In the genomic region with DNA sequence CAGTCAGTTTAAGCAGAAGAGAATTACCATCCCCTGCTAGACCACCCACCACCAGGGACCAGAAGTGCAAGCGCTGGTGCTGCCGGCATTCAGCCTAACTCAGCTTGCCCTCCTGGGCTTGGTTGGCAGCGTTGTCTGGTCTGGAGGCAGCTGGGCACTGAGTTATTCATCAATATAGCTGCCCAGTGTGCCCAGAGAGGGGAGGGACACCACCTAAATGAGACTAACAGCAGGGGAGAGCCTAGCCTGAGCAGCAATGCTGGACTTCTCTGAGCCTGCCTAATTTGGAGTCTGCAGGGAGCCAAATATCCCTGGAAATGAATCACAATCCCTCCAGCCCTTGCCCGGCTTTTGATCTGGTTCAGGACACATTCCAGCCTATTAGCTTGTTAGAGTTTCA, we compare ENCODE assay signal across 17 mouse cellular contexts. TPM values are rescaled to one million over a fixed set of nuclear protein-coding genes. Genes with fewer than 3 reads are reported as not detected.
DNase-seq lines count a peak whose midpoint lies in the region; ATAC-seq lines count a peak whose summit lies in the region.
"Had no signal": no experiment of that assay in that cellular context is flagged by ENCODE, and none has a peak within 500 bp of the region (broad histone marks: within the 10 kb centered on the region; RNA-seq: fewer than 3 reads in every experiment).

No protein-coding gene starts in this region.

- 0 out of 2 replicates have a peak, but pooled peaks cover 4% of the 10 kb centered on the region for H3K4me1 ChIP-seq in hindbrain, embryonic 14.5 days (replicated peaks; ENCODE audit: control insufficient read depth, insufficient read depth, low read length)
- peaks cover 9% of the 10 kb centered on the region; the same call in 1 of the 2 replicates for H3K4me1 ChIP-seq in hindbrain, embryonic 10.5 days (replicated peaks)
- no peaks in the 10 kb centered on the region for H3K4me1 ChIP-seq in midbrain, embryonic 14.5 days (ENCODE audit: control insufficient read depth, insufficient read depth, low read length)
- H3K4me1 ChIP-seq: stomach, embryonic 15.5 days had no signal

- DNase-seq in hindbrain, embryonic 14.5 days (ENCODE audit: low spot score), result peak; percentile 32
- DNase-seq in hindbrain, embryonic 10.5 days (ENCODE audit: low spot score), result no peak
- peak; percentile 22 for DNase-seq in NIH3T3 (ENCODE audit: low read depth)
- DNase-seq in fibroblast of lung, adult 2 months (ENCODE audit: low read depth), result peak; percentile 58
- peak; percentile 41 for DNase-seq in midbrain, embryonic 14.5 days
- no peak for DNase-seq in urinary bladder, postnatal 36 days (ENCODE audit: low spot score in 2 of 2)
- DNase-seq in urinary bladder, adult 2 months (ENCODE audit: low spot score), result no peak
- DNase-seq: adrenal gland, postnatal 25 days; cerebellum, adult 8-10 months; gastrocnemius, postnatal 10 days; kidney, postnatal 36 days; lung, adult 18-20 months; right cerebral cortex, postnatal 4 days; thymus, postnatal 25 days had no signal

- peak; percentile 70 for ATAC-seq in hindbrain, embryonic 14.5 days (ENCODE audit: low FRiP score)
- no peak for ATAC-seq in midbrain, embryonic 14.5 days (ENCODE audit: low FRiP score, low TSS enrichment)

- H3K4me2 ChIP-seq in hindbrain, embryonic 14.5 days (replicated peaks), result no peak overlapping the region
- H3K4me2 ChIP-seq in midbrain, embryonic 14.5 days (ENCODE audit: low read length), result no peak overlapping the region
- H3K4me2 ChIP-seq: embryonic facial prominence, embryonic 13.5 days; heart, embryonic 15.5 days; stomach, embryonic 15.5 days had no signal

- H3K9me3 ChIP-seq in hindbrain, embryonic 14.5 days (ENCODE audit: control insufficient read depth, low read length), result no peaks in the 10 kb centered on the region
- H3K9me3 ChIP-seq in hindbrain, embryonic 10.5 days, result no peaks in the 10 kb centered on the region
- no peaks in the 10 kb centered on the region for H3K9me3 ChIP-seq in midbrain, embryonic 14.5 days (ENCODE audit: control insufficient read depth, low read length)
- H3K9me3 ChIP-seq: embryonic facial prominence, embryonic 13.5 days; heart, embryonic 15.5 days; stomach, embryonic 15.5 days had no signal

- peaks cover 30% of the 10 kb centered on the region for H3K27me3 ChIP-seq in hindbrain, embryonic 14.5 days (ENCODE audit: control insufficient read depth, insufficient read depth, low read length)
- peaks cover 86% of the 10 kb centered on the region for H3K27me3 ChIP-seq in hindbrain, embryonic 10.5 days (ENCODE audit: insufficient read depth, poor library complexity, severe bottlenecking)
- peaks cover 27% of the 10 kb centered on the region for H3K27me3 ChIP-seq in midbrain, embryonic 14.5 days (ENCODE audit: control insufficient read depth, insufficient read depth, low read length)
- H3K27me3 ChIP-seq: embryonic facial prominence, embryonic 13.5 days; stomach, embryonic 15.5 days had no signal

- no peak overlapping the region for H3K4me3 ChIP-seq in hindbrain, embryonic 14.5 days (replicated peaks; ENCODE audit: low read length)
- no peak overlapping the region for H3K4me3 ChIP-seq in hindbrain, embryonic 10.5 days
- H3K4me3 ChIP-seq in midbrain, embryonic 14.5 days (replicated peaks; ENCODE audit: low read depth, low read length), result no peak overlapping the region
- H3K4me3 ChIP-seq: embryonic facial prominence, embryonic 13.5 days; heart, embryonic 15.5 days; stomach, embryonic 15.5 days had no signal

- no peaks in the 10 kb centered on the region for H3K36me3 ChIP-seq in hindbrain, embryonic 14.5 days (replicated peaks; ENCODE audit: control insufficient read depth, insufficient read depth)
- H3K36me3 ChIP-seq in hindbrain, embryonic 10.5 days, result no peaks in the 10 kb centered on the region
- H3K36me3 ChIP-seq in midbrain, embryonic 14.5 days (ENCODE audit: control insufficient read depth, insufficient read depth, low read length), result no peaks in the 10 kb centered on the region
- H3K36me3 ChIP-seq: embryonic facial prominence, embryonic 13.5 days; heart, embryonic 15.5 days; stomach, embryonic 15.5 days had no signal

- 12% methylated on average over 4 of the region's 4 CpGs for WGBS in hindbrain, embryonic 14.5 days
- WGBS in hindbrain, embryonic 10.5 days, result 15% methylated on average over 4 of the region's 4 CpGs
- WGBS in midbrain, embryonic 14.5 days, result 7% methylated on average over 4 of the region's 4 CpGs

- no peak overlapping the region for H3K9ac ChIP-seq in hindbrain, embryonic 14.5 days
- H3K9ac ChIP-seq in midbrain, embryonic 14.5 days (replicated peaks; ENCODE audit: low read length), result no peak overlapping the region
- H3K9ac ChIP-seq: embryonic facial prominence, embryonic 13.5 days; heart, embryonic 15.5 days; stomach, embryonic 15.5 days had no signal

- H3K27ac ChIP-seq in hindbrain, embryonic 14.5 days, result no peak overlapping the region
- H3K27ac ChIP-seq in hindbrain, embryonic 10.5 days, result no peak overlapping the region
- no peak overlapping the region for H3K27ac ChIP-seq in midbrain, embryonic 14.5 days (replicated peaks; ENCODE audit: low read depth, low read length)
- H3K27ac ChIP-seq: embryonic facial prominence, embryonic 13.5 days; heart, embryonic 15.5 days; stomach, embryonic 15.5 days had no signal

RNA-seq across cellular contexts. Expression of a gene that starts 20.6 kb away (rescaled TPM):
- polyA plus RNA-seq in hindbrain, embryonic 14.5 days (2014; fragmentation: Nextera tagmentation; extraction: Ambion mirVana), result 1.6 and 1.9 TPM in 2 replicates
- polyA plus RNA-seq in hindbrain, embryonic 10.5 days (2016; fragmentation: Nextera tagmentation; extraction: Ambion mirVana), result 0.17 and 0.43 TPM in 2 replicates
- polyA plus RNA-seq in midbrain, embryonic 14.5 days (2014; fragmentation: Nextera tagmentation; extraction: Ambion mirVana), result 0.64 and 1.1 TPM in 2 replicates
- polyA plus RNA-seq in urinary bladder, adult 2 months (2012; rRNA removed), result 0.75 and 0.81 TPM in 2 replicates

RNA-seq across cellular contexts. Expression of a gene that starts 51.0 kb away (rescaled TPM):
- 0.17 and 0.18 TPM in 2 replicates for polyA plus RNA-seq in hindbrain, embryonic 14.5 days (2014; fragmentation: Nextera tagmentation; extraction: Ambion mirVana)
- polyA plus RNA-seq in hindbrain, embryonic 10.5 days (2016; fragmentation: Nextera tagmentation; extraction: Ambion mirVana), result not detected in 2 replicates
- not detected in 2 replicates for polyA plus RNA-seq in midbrain, embryonic 14.5 days (2014; fragmentation: Nextera tagmentation; extraction: Ambion mirVana)
- 23.7 and 23.8 TPM in 2 replicates for polyA plus RNA-seq in urinary bladder, adult 2 months (2012; rRNA removed)

Comparison
In these comparisons a context has a peak if more than half of its experiments do, and no peak if none do; other contexts are left out.
1. DNase-seq: peak in hindbrain, embryonic 14.5 days (single experiment), NIH3T3 (single experiment), fibroblast of lung, adult 2 months (single experiment) and midbrain, embryonic 14.5 days (single experiment); none in hindbrain, embryonic 10.5 days (single experiment), urinary bladder, postnatal 36 days (0 of 2) and urinary bladder, adult 2 months (single experiment).
2. RNA of a gene that starts 51.0 kb away (polyA plus RNA-seq): 23.7 to 23.8 TPM in urinary bladder, adult 2 months; 0.17 to 0.18 TPM in hindbrain, embryonic 14.5 days, not detected in hindbrain, embryonic 10.5 days and not detected in midbrain, embryonic 14.5 days; every median in the first group is over 10 times any median in the second.